Mouse (Mus musculus) liver, embryonic 16.5 days (tissue): ENCODE data around the gene Siglecf. TPM values are rescaled to one million over a fixed set of nuclear protein-coding genes. Genes with fewer than 3 reads are reported as not detected.

Source experiments
- ATAC-seq: fragments of 200-750 bp; cut with Nextera tagmentation; 2 replicates; pipeline ENCODE4 v1.8.0; 2017; ENCODE audit warnings: low read depth, mild to moderate bottlenecking, moderate number of reproducible peaks, moderate library complexity
- H3K27ac ChIP-seq: fragments of 300-500 bp; sonication (generic); 2 replicates; pipeline ENCODE4 v1.5.1; 2014; ENCODE audit warnings: mild to moderate bottlenecking, low read length
- H3K27me3 ChIP-seq: fragments of 300-500 bp; sonication (generic); 2 replicates; pipeline ENCODE4 v1.6.1; 2014; ENCODE audit warnings: low read depth, low read length, mixed read lengths; ENCODE audit not compliant: control insufficient read depth, insufficient read depth
- H3K36me3 ChIP-seq: fragments of 300-500 bp; sonication (generic); 2 replicates; pipeline ENCODE4 v1.6.1; 2014; ENCODE audit warnings: mild to moderate bottlenecking; ENCODE audit not compliant: control insufficient read depth, insufficient read depth
- H3K4me1 ChIP-seq: fragments of 300-500 bp; sonication (generic); 2 replicates; pipeline ENCODE4 v1.6.1; 2014; ENCODE audit warnings: low read depth, low read length, mixed read lengths; ENCODE audit not compliant: control insufficient read depth
- H3K4me2 ChIP-seq: fragments of 300-500 bp; sonication (generic); 2 replicates; pipeline ENCODE4 v1.6.1; 2014; ENCODE audit warnings: low read depth, low read length, mixed read lengths
- H3K4me3 ChIP-seq: fragments of 300-500 bp; sonication (generic); 2 replicates; pipeline ENCODE4 v1.5.1; 2014; ENCODE audit warnings: low read depth, mild to moderate bottlenecking, low read length
- H3K9ac ChIP-seq: fragments of 300-500 bp; sonication (generic); 2 replicates; pipeline ENCODE4 v1.6.1; 2014; ENCODE audit warnings: low read depth, low read length
- H3K9me3 ChIP-seq: fragments of 300-500 bp; sonication (generic); replicated peaks from 2 replicates; pipeline ENCODE4 v1.6.1; 2016; ENCODE audit warnings: low read length; ENCODE audit not compliant: control insufficient read depth
- WGBS: fragments of 180-500 bp; shearing (Covaris S2); extraction: QIAGEN DNeasy Blood & Tissue Kit; methylation state at CpG from one replicate; pipeline ENCODE4 v1.1.7; 2014; ENCODE audit not compliant: insufficient replicate concordance; 5-methylcytosine and 5-hydroxymethylcytosine counted together
- polyA plus RNA-seq: library from polyadenylated mRNA; unstranded; fragments of >200 nt; fragmentation: Nextera tagmentation; extraction: Ambion mirVana; gene quantifications from 2 replicates; pipeline ENCODE4 v1.2.1, GENCODE M21; 2015

The Siglecf gene
- polyA plus RNA-seq, 1 experiment from 2014 or later = 1.8 TPM

DNA sequence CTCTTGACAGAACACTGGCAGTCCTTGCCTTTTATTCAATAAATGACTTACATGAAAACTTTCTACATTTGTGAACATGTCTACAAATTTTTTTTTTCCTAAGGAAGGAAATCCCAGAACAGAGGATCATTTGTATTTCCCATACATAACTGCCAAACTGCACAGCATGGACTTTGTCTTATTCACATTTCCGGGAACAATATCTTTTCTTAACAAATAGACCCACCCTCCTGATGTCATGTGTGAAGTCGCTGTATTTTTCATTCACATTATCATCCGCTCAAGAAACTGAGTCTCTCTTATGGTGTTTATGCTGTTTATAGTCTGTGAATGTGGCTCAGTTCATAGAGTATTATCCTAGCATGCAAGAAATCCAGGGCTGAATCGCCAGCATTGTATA is 2.6 kb downstream of the Siglecf start:
- Histone ChIP-seq H3K4me2 (no peak overlapping the region), H3K9me3 (no peaks in the 10 kb centered on the region), H3K4me3 (no peak overlapping the region), H3K4me1 (peaks cover 11% of the 10 kb centered on the region), H3K27me3 (no peaks in the 10 kb centered on the region), H3K9ac (no peak overlapping the region), H3K27ac (peak overlapping the region; percentile 57; the same call in 1 of the 2 replicates), H3K36me3 (no peaks in the 10 kb centered on the region)
- no peak for ATAC-seq
- 34% methylated on average over 4 of the region's 4 CpGs for WGBS

DNA sequence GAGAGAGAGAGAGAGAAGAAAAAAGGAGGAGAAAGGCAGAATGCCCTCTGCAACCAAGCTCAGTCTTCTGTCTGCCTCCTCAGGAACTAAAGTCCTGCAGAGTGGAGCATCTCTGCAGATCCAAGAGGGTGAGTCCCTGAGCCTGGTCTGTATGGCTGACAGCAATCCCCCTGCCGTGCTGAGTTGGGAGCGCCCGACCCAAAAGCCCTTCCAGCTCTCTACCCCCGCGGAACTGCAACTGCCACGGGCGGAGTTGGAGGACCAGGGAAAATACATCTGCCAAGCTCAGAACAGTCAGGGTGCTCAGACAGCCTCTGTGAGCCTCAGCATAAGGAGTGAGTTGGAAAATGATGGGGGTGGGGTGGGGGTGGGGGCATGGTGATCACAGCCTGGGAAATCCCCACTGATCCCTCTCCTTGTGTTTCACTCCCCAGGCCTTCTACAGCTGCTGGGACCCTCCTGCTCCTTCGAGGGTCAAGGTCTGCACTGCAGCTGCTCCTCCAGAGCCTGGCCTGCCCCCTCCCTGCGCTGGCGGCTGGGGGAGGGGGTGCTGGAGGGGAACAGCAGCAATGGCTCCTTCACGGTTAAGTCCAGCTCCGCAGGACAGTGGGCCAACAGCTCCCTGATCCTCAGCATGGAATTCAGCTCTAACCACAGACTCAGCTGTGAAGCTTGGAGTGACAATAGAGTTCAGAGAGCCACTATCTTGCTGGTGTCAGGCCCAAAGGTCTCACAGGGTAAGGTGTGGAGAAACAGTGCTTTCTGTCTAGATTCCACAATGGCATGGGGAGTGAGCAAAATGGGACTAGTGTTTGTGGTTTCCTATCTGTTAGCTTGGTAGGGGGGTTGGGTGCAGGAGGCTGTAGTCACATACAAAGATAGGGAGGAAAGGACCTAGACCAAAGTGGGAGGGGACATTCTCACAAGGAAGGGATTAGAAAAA is 4.0 kb downstream of the Siglecf start:
- H3K9me3 ChIP-seq = no peaks in the 10 kb centered on the region
- no peak overlapping the region for H3K27ac ChIP-seq
- H3K9ac ChIP-seq = no peak overlapping the region
- no peaks in the 10 kb centered on the region for H3K27me3 ChIP-seq
- H3K4me2 ChIP-seq = no peak overlapping the region
- peaks cover 11% of the 10 kb centered on the region for H3K4me1 ChIP-seq
- WGBS = 15% methylated on average over 12 of the region's 12 CpGs
- no peak overlapping the region for H3K4me3 ChIP-seq
- no peaks in the 10 kb centered on the region for H3K36me3 ChIP-seq
- ATAC-seq = no peak

DNA sequence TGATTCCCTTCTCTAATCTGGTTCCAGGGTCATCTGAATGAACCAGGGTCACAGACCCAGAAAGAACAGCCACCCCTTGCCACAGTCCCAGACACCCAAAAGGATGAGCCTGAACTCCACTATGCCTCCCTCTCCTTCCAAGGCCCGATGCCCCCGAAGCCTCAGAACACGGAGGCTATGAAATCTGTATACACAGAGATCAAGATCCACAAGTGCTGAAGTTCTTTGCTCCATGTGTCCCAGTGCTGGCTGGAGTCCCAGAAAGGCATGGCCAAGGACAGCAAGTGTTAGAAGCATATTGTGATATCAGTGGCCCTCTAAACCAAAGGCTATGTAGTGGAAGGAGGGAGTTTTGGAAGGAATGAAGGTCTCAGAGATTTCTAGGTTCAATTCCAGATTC is 7.4 kb downstream of the Siglecf start:
- no peaks in the 10 kb centered on the region for H3K27me3 ChIP-seq
- no peaks in the 10 kb centered on the region for H3K36me3 ChIP-seq
- no peaks in the 10 kb centered on the region for H3K9me3 ChIP-seq
- H3K9ac ChIP-seq = no peak overlapping the region
- H3K4me1 ChIP-seq = peaks cover 3% of the 10 kb centered on the region; the same call in 1 of the 2 replicates
- H3K4me3 ChIP-seq = no peak overlapping the region
- no peak overlapping the region for H3K27ac ChIP-seq
- H3K4me2 ChIP-seq = no peak overlapping the region
- no peak for ATAC-seq
- 70% methylated on average over 3 of the region's 3 CpGs for WGBS

DNA sequence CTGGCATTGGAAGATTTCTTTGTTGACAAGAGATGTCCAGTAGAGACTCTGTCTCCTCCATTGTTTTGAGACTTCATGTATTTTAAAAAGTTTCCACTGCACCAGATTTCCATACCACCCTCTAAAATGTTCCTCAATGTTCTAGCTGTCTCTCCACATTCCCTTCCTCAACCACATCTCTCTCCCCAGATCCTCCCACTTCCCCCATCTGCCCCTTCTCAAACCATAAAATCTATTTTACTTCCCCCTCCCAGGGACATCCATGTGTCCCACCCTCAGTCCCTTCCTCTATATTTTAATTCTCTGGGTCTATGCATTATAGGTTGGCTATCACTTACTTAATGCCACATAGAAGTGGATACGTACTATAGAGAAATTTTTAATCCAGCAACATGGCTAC is 10.3 kb downstream of the Siglecf start:
- Histone ChIP-seq H3K27me3 (no peaks in the 10 kb centered on the region), H3K27ac (no peak overlapping the region), H3K9ac (no peak overlapping the region), H3K36me3 (no peaks in the 10 kb centered on the region), H3K4me2 (no peak overlapping the region), H3K9me3 (no peaks in the 10 kb centered on the region), H3K4me1 (no peaks in the 10 kb centered on the region), H3K4me3 (no peak overlapping the region)
- 65% methylated on average over 1 of the region's 1 CpGs for WGBS
- no peak for ATAC-seq

DNA sequence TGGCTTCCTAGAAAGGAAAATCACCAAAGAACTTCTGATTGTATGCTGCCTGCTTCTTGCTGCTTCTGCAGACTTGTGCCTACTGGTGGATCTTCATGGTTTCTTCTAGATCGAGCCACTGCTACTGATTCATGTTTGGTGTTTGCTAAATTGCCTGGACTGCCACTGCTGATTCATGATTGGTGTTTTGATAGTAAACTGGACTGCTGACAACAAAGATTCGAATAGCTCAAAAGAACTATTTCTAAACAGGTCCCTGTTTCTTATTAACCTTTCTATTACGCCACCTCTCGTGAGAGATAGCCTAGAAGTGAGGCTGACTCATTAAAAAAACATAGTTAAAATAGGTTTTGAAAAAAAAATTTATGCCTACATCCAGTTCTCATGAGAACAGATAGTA is 10.9 kb downstream of the Siglecf start:
- 35% methylated on average over 4 of the region's 4 CpGs for WGBS
- H3K4me2 ChIP-seq = no peak overlapping the region

DNA sequence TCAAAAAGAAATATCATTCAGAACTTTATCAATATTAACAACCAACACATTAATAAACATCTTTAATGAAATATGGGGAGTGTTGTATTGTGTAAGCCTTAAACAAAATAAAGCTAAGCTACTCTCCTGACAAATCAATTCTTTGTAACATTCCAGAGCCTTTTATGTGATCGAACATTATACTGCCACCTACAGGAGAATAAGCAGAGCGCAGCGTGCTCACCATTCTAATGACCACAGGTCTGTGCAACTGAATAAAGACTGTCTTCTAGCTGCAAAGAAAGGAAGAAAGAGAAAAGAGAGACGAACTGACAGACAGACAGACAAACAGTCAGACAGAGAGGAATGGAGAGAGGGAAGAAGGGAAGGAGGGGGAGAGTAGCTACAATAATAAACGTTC is 27.1 kb downstream of the Siglecf start:
- H3K9ac ChIP-seq = no peak overlapping the region
- WGBS = 7% methylated on average over 5 of the region's 5 CpGs
- no peak for ATAC-seq
- H3K27me3 ChIP-seq = no peaks in the 10 kb centered on the region
- H3K27ac ChIP-seq = no peak overlapping the region
- no peak overlapping the region for H3K4me2 ChIP-seq
- no peaks in the 10 kb centered on the region for H3K9me3 ChIP-seq
- no peak overlapping the region for H3K4me3 ChIP-seq
- no peaks in the 10 kb centered on the region for H3K4me1 ChIP-seq
- no peaks in the 10 kb centered on the region for H3K36me3 ChIP-seq

More for the DNA sequence above, 10.9 kb downstream of the Siglecf start:
- H3K27me3 ChIP-seq = no peaks in the 10 kb centered on the region
- H3K27ac ChIP-seq = no peak overlapping the region
- no peaks in the 10 kb centered on the region for H3K36me3 ChIP-seq
- H3K4me1 ChIP-seq = no peaks in the 10 kb centered on the region
- no peaks in the 10 kb centered on the region for H3K9me3 ChIP-seq
- no peak overlapping the region for H3K9ac ChIP-seq
- no peak for ATAC-seq
- H3K4me3 ChIP-seq = no peak overlapping the region

DNA sequence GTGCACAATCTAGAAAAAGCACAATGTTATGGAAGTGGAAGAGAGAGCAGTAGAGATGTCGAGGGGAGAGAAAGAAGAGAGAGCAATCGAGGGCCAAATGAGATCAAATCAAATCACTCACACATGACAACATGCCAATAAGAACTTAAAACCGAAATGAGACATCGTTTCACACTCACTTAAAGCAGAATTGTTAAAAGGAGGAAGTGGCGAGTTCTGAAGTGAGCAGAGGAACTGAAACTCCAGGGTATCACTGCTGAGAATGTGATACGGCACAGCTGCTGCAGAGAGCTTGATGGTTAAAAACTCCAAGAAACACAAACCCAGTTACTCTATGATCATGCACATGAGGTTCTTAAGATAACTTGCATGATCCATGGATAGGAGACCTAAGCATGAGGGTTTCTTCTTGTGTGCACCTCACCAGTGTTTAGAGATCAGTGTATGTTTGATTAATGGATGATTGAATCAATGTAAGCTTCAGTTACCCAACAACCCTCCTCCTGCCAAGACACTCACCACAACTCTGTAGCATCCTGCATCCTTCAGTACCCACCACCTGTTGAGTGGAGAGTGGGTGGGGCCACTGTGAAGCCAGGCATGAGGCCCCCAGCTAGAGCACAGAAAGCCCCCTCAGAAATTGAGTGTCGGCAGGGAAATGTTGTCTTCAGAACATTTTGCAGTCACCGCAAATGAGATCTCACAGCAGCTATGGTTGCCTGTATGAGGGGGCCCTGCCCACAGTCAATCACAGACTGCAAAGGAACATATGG is 41.4 kb downstream of the Siglecf start:
- no peak overlapping the region for H3K4me3 ChIP-seq
- no peak overlapping the region for H3K27ac ChIP-seq
- no peak overlapping the region for H3K9ac ChIP-seq
- no peak for ATAC-seq
- no peaks in the 10 kb centered on the region for H3K36me3 ChIP-seq
- H3K27me3 ChIP-seq = no peaks in the 10 kb centered on the region
- no peaks in the 10 kb centered on the region for H3K9me3 ChIP-seq
- H3K4me1 ChIP-seq = no peaks in the 10 kb centered on the region
- 30% methylated on average over 8 of the region's 8 CpGs for WGBS
- no peak overlapping the region for H3K4me2 ChIP-seq

DNA sequence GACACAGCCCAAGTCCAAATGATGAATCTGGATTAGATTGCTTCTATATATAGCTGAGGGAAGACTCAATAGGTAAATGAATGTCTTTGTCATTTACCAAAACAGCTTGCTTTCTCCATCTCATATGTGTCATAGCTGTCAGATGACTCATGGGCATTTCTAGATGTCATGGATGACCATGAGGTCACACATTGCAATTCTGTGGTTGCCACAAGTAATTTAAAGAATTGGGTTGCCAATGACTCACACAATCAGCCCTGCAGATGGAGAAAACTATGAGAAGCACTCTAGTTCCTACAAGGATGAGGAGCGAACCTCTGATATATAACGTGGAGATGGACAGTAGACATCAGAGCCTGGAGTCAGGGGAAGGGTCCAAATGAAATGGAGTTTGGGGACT is 48.4 kb downstream of the Siglecf start:
- H3K27me3 ChIP-seq = no peaks in the 10 kb centered on the region
- WGBS = 59% methylated on average over 2 of the region's 2 CpGs
- no peak overlapping the region for H3K4me2 ChIP-seq
- H3K4me3 ChIP-seq = no peak overlapping the region
- ATAC-seq = no peak
- H3K27ac ChIP-seq = no peak overlapping the region
- H3K36me3 ChIP-seq = no peaks in the 10 kb centered on the region
- no peak overlapping the region for H3K9ac ChIP-seq
- H3K9me3 ChIP-seq = no peaks in the 10 kb centered on the region
- H3K4me1 ChIP-seq = no peaks in the 10 kb centered on the region

DNA sequence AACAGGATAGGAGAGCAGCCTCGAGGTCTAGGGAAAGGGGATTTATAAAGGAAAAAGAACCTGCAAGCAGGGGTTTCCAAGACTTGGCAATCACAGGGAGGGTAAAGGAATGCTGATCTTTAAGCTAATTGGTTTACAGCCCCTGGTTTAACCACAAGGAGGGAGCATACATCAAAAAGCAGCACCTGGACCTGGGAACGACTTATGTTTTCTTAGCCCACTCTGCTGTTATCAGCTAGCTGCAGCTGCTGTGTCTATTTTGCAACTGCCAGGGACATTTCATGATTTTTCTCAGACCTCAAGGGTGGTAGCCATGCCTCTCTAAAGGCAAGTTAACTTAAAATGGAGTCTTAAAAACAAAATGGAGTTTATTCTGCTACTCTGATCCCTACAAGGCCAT is 51.6 kb downstream of the Siglecf start:
- 13% methylated on average over 2 of the region's 2 CpGs for WGBS

More for the DNA sequence above, 51.6 kb downstream of the Siglecf start:
- Histone ChIP-seq H3K4me3 (no peak overlapping the region), H3K27me3 (no peaks in the 10 kb centered on the region), H3K36me3 (no peaks in the 10 kb centered on the region), H3K27ac (no peak overlapping the region), H3K9me3 (no peaks in the 10 kb centered on the region), H3K4me1 (no peaks in the 10 kb centered on the region), H3K4me2 (no peak overlapping the region), H3K9ac (no peak overlapping the region)
- no peak for ATAC-seq
